Mouse (Mus musculus): ENCODE results near the gene Foxd1.

DNA sequence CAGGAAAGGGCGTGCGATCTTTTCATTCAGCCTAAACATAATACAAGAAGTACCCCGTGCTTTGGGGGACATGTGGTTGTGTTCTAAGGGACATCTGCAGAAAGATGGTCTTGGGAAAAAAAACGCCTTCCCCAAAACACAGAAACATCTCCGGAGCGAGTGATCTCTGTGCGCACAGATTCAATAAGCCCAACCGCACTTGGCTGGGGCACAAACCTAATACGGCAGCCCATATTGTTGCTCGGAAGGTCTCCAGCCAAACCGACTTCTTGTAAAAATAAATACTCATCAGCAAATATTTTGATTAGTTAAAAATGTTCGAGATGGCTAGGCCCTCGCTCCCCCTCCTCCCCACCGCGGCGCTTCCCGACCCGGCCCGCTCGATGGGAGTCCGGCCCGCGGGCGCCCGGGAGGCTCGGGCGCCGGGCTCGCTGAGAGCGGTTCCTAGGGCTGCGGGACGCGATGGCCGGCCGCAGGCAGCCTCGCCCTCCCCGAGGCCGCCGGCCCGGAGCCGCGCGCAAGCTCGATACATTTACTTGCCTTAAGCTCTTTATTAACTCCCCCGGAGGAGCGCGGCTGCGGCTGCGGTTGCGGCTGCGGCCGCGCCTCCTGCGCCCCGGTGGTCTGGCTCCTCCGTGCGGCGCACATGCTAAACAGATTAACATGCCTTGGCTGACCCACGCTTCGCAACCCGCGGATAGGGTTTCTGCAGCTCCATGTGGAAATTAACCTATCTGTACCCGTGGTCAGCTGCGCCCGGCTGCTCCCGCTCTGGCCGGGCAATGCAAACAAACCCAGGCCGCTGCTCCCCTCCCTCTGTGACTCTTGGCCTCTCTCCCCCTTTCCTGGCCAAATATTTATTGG lies 37.0 kb downstream of the Foxd1 start:
- TF ChIP-seq CTCF (IDR thresholded peaks at IDR 0.05; ENCODE audit: low read depth) = no peak
- no peak for TF ChIP-seq EP300 (IDR thresholded peaks at IDR 0.05; ENCODE audit: low read depth)
